Mouse (Mus musculus): ENCODE measurements at regions not wholly inside any gene's neighbourhood (a gene's known extent, or its start where the extent isn't known, plus 50 kb on each side); places are given as distances from the start of the nearest gene placed in this dataset.
A peak's percentile ranks its signal among the peaks of the same experiment; 100 is the strongest.

- Histone ChIP-seq H3K4me2 (ENCODE audit: insufficient read depth, low read depth, poor library complexity, severe bottlenecking) (0 out of 2 replicates have a peak overlapping the region, but pooled peaks have one; percentile 10), H3K9me3 (replicated peaks; ENCODE audit: low read length) (no peaks in the 10 kb centered on the region), H3K79me2 (replicated peaks; ENCODE audit: control insufficient read depth, extremely low read depth, insufficient read depth, poor library complexity, severe bottlenecking) (no peaks in the 10 kb centered on the region), H3K4me3 (replicated peaks in 1 of 3; ENCODE audit: low read depth in 2 of 3, low read length in 2 of 3, poor library complexity in 1 of 3) (no peak overlapping the region), H3K4me1 (ENCODE audit: control insufficient read depth in 1 of 2, insufficient read depth in 2 of 2) (peaks cover 2 to 36% of the 10 kb centered on the region in 2 experiments; a peak in 3 of 4 replicates), H3K36me3 (replicated peaks in 1 of 2; ENCODE audit: control insufficient read depth in 1 of 2, insufficient read depth in 1 of 2, low read length in 1 of 2) (no peaks in the 10 kb centered on the region), H3K9ac (ENCODE audit: insufficient read depth, low read depth) (no peak overlapping the region), H3K27ac (ENCODE audit: insufficient read depth, low read depth) (no peak overlapping the region), H3K27me3 (replicated peaks) (no peaks in the 10 kb centered on the region)
- TF ChIP-seq MXI1 (IDR thresholded peaks at IDR 0.05; ENCODE audit: low read depth, low read length) (no peak), POLR2AphosphoS2 (IDR thresholded peaks at IDR 0.05; ENCODE audit: low read depth, low read length) (no peak), MAX (IDR thresholded peaks at IDR 0.05; ENCODE audit: low read length) (no peak), BHLHE40 (IDR thresholded peaks at IDR 0.05; ENCODE audit: low read depth, low read length) (peak; percentile 73), IRF4 (IDR thresholded peaks at IDR 0.05; ENCODE audit: low read depth, low read length) (0 out of 2 replicates have a peak, but pooled peaks have one; percentile 3), TCF12 (IDR thresholded peaks at IDR 0.05; ENCODE audit: low read depth, low read length) (peak; percentile 67; the same call in 1 of the 2 replicates), MEF2A (IDR thresholded peaks at IDR 0.05; ENCODE audit: borderline replicate concordance, low read depth, low read length) (peak; percentile 97), KAT2A (IDR thresholded peaks at IDR 0.05; ENCODE audit: insufficient replicate concordance, low read length) (no peak), MYC (IDR thresholded peaks at IDR 0.05; ENCODE audit: low read depth, low read length) (0 out of 2 replicates have a peak, but pooled peaks have one; percentile 14), POLR2A (IDR thresholded peaks at IDR 0.05; ENCODE audit: low read depth, low read length) (no peak)
- dilution Hi-C loops (cut with MboI; ENCODE audit: extremely low pct_ligation_motif_present, extremely low pct_unique_long_range_greater_than_20kb, low sequenced_read_pairs) (no loop called here), in situ Hi-C loops (cut with MboI; ENCODE audit: low pct_ligation_motif_present, low pct_unique_long_range_greater_than_20kb, low sequenced_read_pairs) (no loop called here)
- peak; percentile 37 for DNase-seq (ENCODE audit: extremely low read depth)
These were observed 141.3 kb downstream of the Tas2r134 start for GRCm38 (mm10) chr2:51768298-51769271.

- Histone ChIP-seq H3K9me3 (replicated peaks; ENCODE audit: low read length) (no peaks in the 10 kb centered on the region), H3K27me3 (replicated peaks) (no peaks in the 10 kb centered on the region), H3K9ac (ENCODE audit: insufficient read depth, low read depth) (no peak overlapping the region), H3K36me3 (replicated peaks in 1 of 2; ENCODE audit: control insufficient read depth in 1 of 2, insufficient read depth in 1 of 2, low read length in 1 of 2) (no peaks in the 10 kb centered on the region), H3K4me1 (ENCODE audit: control insufficient read depth in 1 of 2, insufficient read depth in 2 of 2) (no peaks in the 10 kb centered on the region), H3K4me2 (ENCODE audit: insufficient read depth, low read depth, poor library complexity, severe bottlenecking) (no peak overlapping the region), H3K79me2 (replicated peaks; ENCODE audit: control insufficient read depth, extremely low read depth, insufficient read depth, poor library complexity, severe bottlenecking) (no peaks in the 10 kb centered on the region), H3K4me3 (replicated peaks in 1 of 3; ENCODE audit: low read depth in 2 of 3, low read length in 2 of 3, poor library complexity in 1 of 3) (no peak overlapping the region), H3K27ac (ENCODE audit: insufficient read depth, low read depth) (no peak overlapping the region)
- TF ChIP-seq CTCF (conservative IDR thresholded peaks at IDR 0.05 in 1 of 2, IDR thresholded peaks at IDR 0.05 in 1 of 2; ENCODE audit: low read depth in 2 of 2, low read length in 2 of 2) = no peak
- no peak for TF ChIP-seq RCOR1 (conservative IDR thresholded peaks at IDR 0.05; ENCODE audit: low read depth, low read length)
- no peak for TF ChIP-seq ZKSCAN1 (IDR thresholded peaks at IDR 0.05; ENCODE audit: borderline replicate concordance, low read depth, low read length)
- no peak for TF ChIP-seq TBP (conservative IDR thresholded peaks at IDR 0.05; ENCODE audit: low read depth, low read length)
- TF ChIP-seq MAZ (IDR thresholded peaks at IDR 0.05; ENCODE audit: low read depth, low read length) = no peak
- TF ChIP-seq CHD1 (IDR thresholded peaks at IDR 0.05; ENCODE audit: low read depth, low read length) = no peak
- TF ChIP-seq JUND (conservative IDR thresholded peaks at IDR 0.05; ENCODE audit: low read depth, low read length) = no peak
- TF ChIP-seq MYC (IDR thresholded peaks at IDR 0.05; ENCODE audit: low read depth, low read length) = no peak
- no peak for TF ChIP-seq KAT2A (IDR thresholded peaks at IDR 0.05; ENCODE audit: insufficient replicate concordance, low read length)
- in situ Hi-C loops (cut with MboI; ENCODE audit: low pct_ligation_motif_present, low pct_unique_long_range_greater_than_20kb, low sequenced_read_pairs) = no loop called here
- dilution Hi-C loops (cut with MboI; ENCODE audit: extremely low pct_ligation_motif_present, extremely low pct_unique_long_range_greater_than_20kb, low sequenced_read_pairs) = no loop called here
- no peak for DNase-seq (ENCODE audit: extremely low read depth)
These were observed 149.8 kb downstream of the Rbm43 start for GRCm38 (mm10) chr2:51785169-51785568.
